Mouse (Mus musculus) Muller cell, postnatal 12 days (primary cell): ENCODE measurements around the gene Rufy4.
"Not testable (repeated sequence)": the region's sequence is repeated elsewhere in the genome, so short reads cannot be mapped to it uniquely, and the experiment has no call there.

Source experiments
- DNase-seq: peaks from one replicate; pipeline ENCODE4 v3.0.0-alpha.2; 2015; ENCODE audit errors: inconsistent ontology term

Rufy4 gene

DNA sequence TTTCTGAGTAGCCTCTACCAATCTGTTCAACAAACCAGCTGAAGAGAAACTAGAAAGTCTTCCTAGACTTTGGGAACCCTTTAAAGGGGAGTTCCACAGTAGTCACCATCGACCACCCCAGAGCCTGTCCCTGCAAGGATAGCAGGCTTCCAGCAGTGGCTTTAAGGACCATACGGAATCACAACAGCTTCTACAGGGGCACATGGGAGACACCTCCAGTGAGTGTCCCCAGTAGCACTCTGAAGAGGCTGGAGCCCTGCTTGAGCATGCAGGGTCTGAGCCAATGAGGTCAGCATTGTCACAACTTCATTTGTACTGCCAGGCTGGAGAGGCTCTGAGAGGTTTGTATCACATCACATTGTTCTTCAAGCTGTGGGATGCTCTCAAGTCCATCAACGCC lies 24.8 kb downstream of the Rufy4 start:
- DNase-seq, result no peak

DNA sequence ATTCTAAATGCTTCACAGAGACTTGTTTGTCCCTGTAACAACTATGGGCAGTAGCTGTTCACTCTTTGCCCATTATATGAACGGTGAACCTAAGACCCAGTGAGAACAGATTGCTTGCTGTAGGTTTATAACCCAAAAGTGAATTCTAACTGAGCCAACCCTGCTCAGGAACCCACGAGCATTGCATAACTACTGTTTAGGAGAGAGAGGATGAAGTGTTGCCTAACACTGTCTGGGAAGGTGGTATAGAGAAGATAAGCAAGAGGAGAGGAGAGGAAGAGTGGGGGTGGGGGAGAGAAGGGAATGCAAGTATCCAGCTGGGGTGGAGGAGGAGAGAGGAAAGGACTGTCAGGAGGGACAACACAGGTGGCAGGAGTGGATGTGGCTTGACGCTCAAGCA lies 25.8 kb downstream of the Rufy4 start:
- no peak for DNase-seq

DNA sequence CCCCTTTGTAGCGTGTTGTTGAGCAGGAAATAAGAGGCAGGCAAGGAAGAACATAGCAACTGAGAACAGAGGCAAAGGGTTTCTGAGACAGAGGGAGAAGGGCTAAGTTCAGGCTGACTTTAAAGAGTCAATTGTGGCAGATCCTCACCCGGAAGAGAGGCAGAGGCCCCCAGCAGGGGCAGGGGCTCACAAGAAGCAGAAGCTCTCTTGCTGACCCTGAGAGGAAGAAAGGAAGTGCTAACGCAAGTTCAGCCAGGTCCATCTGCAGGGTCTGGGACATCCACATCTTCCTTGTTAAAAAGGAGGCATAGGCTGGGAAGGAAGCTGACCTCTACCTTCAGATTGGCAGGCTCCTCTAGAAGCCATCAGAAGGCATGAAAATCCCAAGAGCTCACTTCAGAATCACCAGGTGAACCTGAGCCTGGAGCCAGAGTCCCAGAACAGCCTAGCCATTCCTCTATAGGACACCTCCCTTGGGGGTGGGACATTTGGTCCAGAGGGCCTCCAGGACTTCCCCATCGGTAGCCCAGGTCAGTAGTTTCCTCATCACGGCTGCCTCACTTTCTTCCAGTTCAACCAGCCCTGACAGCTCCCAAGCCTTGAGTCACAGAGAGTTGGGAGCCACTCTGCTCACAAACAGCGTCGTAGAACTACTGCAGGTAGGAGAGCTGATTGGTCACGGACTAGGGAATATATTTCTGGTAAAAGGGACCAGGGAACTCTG lies 28.3 kb downstream of the Rufy4 start, which contains the start of gene Cxcr2:
Cxcr2 (plus strand) TSS at position 529 of the 724 bp plus-strand sequence.
- no peak for DNase-seq

DNA sequence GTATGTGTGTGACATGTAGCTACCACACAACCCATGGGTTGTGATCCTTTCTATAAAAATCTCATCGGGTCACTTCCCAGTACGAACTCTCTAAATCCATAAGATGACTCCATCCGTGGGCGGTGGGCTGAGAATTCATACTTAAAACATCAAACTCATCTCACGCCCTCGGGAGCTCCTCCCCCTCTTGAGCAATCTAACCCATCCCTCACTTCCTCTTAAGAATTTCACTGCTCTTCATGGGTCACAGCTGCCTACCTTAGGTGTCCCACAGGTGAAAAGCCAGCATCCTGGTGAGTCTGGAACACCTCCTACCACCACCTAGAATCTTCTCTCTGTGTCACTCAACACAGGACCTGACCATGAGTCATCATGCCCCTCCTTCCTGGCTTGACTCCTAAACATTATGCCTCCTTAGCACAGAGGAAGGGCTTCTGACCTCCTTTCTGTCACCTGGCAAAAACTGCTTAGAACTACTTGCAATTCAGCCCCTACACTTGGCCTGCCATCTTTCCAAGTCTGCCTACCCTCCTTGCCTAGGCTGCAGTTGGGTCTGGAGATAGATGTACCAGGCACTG lies 30.2 kb downstream of the Rufy4 start:
- DNase-seq, result no peak

DNA sequence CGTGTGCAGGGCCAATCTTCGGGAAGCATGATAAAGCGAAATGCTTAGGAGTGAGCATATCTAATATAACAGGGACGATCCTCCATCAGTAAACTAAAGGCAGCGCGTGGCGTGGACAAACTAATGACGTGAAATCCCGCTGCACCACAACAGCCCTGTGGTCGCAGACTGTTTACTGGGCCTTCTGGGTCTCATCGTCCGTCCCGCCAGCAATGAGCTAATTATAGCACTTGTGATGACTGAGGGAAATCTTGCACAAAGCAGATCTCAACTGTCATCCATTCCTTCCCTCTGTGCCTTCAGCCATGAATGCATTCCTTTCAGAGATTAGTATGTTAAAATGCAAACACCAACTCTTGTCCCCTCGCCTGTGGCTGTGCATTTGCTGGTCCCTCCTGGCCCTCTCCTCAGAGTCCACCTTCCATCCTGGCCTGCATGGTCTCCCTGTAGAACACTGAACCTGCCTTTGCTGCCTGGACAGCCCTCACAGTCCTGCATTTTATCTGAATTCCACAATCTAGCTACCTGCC lies 31.1 kb downstream of the Rufy4 start:
- DNase-seq, result no peak

DNA sequence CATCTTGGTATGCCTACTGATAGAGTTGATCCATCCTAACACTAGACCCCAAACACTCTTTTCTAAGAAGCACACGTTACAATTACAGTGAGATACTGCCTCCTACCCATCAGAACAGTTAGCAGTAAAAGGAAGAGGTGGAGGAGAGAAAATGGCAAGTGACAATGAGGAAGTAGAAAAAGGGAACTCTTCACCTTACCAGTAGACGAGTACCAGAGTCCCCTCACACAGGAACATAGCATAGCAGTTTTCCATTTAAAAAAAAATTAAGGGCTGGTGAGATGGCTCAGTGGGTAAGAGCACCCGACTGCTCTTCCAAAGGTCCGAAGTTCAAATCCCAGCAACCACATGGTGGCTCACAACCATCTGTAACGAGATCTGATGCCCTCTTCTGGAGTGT lies 34.3 kb downstream of the Rufy4 start:
- not testable (repeated sequence) for DNase-seq

DNA sequence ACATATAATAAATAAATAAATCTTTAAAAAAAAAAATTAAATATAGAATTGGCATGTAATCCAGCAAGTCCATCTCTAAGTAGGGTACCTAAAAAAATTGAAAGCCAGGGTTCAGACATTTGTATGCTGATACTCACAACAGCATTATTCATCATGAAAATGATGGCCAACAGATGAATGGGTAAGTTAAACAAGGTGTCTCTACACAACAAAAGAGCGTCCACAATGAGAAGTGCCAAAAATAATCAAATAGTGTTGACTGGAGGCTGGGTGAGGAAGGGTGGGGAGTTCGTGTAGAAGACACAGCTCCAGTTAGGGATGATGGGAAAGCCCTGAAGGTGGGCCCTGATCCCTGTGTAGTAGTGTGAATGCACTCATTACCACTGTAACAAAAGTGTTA lies 34.7 kb downstream of the Rufy4 start:
- DNase-seq, result no peak

DNA sequence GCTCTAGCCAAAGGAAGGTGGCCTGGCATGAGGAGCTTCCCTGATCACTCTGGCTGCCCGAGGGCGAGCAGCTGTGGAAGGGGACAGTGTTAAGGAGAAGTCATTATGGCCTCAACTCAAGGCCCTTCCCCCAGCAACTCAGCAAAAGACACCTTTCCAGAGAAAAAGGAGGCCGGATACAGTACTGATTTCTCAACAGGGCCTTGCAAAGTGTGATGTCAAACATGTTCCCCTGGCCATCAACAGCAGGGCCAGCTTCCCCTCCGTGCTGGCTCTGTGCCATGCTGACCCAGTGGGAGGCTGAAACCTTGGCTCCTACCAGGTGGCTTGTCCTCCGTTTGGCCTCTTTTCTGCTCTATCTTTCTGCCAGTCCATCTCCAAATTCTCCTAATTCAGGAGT lies 41.8 kb downstream of the Rufy4 start:
- no peak for DNase-seq

DNA sequence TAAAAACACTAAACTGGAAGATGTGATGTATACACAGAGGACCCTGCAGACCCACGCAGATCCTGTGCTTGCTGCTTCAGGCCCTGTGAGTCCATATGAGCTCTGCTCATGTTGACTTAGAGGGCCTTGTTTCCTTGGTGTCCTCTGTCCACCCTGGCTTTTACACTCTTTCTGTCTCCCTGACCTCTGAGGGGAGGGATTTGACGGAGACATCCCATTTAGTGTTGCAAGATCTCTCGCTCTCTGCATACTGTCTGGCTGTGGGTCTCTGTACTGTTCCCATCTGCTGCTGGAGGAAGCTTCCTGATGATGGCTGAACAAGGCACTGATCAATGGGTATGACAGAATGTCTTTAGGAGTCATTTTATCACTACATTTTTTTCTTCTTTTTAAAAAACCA lies 44.4 kb downstream of the Rufy4 start:
- no peak for DNase-seq

DNA sequence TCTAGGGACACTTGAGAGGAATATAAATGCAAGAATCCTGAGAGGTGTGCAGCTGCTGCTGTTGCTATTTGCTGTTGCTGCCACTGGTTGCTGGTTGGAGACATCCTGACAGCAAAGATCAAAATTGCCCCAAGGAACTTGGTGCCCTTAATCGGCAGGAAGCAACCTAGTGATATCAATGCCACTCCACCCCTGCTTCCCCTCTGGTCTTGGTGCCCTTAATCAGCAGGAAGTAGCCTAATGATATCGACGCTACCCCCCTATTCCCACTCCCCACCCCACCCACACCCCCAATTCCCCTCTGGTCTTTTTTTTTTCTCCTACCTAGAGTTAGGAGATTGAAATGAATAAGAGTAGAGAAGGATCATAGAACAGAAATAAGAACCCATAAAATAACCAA lies 47.4 kb downstream of the Rufy4 start:
- no peak for DNase-seq

DNA sequence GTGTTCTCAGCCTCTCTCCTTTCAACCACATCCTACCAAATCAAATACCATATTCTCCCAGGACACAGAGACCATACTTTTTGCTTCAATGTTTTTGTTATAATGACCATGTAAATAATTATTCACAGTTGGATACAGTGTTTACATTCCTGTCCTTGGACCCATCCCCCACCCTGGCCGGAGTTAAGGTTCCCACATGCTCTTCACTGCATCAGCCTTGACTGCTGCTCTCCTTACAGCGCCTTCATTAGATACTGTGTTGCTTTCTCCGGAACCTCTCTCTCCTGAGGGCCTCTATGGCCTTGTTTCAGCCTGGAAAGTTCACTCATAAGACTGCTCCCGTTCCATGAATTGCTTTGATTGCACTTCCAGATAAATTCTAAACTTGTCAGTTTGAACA lies 50.4 kb downstream of the Rufy4 start:
- no peak for DNase-seq

DNA sequence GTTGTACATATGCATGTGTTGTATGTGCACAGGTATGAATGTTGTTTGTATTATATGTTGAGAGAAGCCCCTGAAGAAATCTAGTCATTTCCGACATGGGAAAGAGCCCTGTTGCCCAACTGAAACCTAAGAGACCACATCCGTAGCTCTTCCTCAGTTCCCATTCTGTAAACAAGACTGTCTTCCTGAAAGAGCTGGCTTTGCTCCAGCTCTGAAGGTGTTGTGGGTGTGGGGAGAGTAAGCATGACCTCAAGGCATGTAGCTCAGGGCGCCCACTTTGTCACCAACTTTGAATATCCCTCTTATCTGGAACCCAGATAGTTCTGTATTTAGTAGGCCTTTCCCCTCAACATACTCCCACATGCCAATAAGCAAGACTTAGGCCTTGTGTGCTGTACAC lies 53.3 kb downstream of the Rufy4 start:
- no peak for DNase-seq

DNA sequence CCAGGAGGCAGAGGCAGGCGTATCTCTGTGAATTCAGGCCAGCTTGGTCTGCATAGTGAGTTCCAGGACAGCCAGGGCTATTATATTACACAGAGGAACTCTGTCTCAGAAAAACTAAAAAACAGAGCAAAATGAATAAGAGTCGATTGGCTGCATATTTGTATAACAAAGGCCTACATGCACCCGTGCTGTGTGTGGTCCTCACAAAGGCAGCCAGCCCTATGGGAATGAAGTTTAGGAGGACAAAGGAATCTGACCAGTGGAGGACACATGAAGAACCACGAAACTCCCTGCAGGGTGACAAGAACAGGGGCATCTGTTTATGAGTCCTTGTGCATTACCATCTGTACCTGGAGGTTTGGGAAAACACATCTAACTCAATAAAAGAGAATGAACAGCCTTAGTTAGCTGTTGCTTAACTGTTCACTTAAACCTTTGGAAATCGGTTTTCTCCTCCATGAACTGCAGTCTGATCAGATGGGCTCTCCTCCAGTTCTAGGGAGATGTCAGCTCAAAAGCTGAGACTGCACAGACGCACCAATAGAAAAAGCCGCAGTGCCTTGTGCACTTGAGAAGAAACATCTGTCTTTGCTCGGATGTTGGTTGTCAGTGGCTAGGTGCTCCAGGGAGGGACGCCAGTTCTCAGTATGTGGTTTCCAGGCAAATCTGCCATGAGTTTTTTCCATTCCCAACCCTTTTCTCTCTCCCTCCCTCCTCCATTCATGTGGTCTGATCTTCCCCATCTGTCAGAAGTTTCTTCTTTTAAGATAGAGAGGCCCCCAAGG lies 54.5 kb downstream of the Rufy4 start:
- DNase-seq, result no peak

DNA sequence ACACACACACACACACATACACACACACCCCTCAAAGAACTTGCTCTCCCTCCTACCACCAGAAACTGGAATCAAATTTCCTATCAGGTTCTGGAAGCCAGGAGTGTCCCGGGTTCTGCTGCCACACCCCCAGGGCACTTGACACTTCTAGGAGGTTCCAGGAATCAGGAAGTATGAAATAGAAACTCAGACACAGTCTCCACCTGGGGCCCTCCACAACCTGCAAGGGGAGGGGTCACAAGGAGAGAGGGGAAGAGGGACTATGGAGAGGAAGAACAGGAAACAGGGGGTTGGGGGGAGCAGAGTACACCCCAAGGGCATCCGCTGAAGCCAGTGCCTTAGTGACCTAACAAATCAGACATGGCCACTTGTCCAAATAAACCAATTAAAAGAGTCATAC lies 56.1 kb downstream of the Rufy4 start:
- DNase-seq, result no peak

DNA sequence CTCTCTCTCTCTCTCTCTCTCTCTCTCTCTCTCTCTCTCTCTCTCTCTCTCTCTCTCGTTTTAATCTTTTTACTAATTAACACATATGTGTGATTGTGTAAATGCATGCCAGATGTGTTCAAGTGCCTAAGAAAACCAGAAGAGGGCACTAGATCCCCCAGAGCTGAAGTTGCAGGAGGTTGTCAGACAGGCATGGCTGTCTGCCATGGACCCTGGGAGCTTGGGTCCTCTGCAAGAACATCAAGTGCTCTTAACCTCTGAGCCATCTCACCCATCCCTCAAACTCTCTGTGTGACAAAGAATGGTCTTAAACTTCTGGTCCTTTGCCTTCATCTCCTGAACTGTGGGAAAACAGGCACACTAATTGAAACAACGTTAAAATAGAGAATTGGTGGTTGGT lies 57.7 kb downstream of the Rufy4 start:
- DNase-seq, result no peak

DNA sequence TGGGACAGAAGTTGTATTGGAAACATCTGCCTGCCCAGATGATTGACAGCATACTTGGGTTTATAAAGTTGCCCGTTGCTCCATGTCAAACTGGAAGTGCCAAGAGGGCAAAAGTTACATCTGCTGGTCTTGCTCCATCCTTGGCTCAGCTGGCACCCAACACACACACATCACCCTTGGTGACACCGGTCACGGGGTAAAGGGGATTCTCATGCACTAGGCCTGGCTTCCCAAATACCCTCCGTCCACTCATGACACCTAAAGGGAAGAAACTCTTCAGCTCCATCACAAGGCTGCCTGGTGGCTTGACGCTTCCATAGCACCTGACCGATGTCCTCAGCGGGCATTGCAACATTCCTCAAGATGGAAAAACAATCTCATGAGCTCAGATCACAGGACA lies 65.1 kb downstream of the Rufy4 start:
- no peak for DNase-seq

DNA sequence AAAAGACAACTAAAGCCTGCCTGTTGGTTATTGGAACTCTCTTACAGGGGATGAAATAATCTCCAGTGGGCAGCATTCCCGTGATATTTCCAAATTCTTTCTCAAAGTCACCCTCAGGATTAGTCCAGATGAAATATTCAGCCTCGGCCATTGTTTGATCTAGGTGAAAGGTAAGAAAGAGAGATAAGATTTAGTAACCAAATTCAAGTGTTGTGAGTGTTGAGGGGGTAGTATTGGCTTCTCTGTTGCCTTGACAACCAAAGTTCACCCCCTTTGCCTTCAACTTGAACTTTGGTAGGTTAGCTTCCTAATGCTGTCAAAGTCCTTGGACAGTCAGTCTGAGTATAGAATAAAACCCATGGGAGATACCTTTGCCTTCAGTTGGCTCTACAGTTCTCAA lies 67.4 kb downstream of the Rufy4 start:
- no peak for DNase-seq

DNA sequence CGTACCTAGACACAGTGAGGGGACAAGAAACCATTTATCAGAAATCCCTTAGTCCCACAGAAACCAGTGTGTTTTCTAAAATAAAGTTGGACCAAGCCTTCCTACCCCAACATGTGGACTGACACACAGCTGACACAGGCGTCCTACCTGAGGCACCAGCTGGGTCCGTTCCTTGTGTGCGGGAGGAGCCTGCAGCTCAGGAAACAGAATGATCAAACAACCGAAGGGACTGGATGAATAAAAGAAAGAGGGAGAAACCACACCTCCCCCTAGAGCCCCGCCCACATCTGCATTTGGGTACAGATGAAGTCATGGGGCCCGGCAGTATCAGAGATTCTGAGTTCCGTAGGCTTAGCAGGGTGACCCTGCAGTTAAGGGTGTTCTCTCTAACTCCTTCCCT lies 69.1 kb downstream of the Rufy4 start, which contains the start of gene Cxcr1:
Cxcr1 (minus strand) TSS at position 187 of the 400 bp plus-strand sequence.
- no peak for DNase-seq

DNA sequence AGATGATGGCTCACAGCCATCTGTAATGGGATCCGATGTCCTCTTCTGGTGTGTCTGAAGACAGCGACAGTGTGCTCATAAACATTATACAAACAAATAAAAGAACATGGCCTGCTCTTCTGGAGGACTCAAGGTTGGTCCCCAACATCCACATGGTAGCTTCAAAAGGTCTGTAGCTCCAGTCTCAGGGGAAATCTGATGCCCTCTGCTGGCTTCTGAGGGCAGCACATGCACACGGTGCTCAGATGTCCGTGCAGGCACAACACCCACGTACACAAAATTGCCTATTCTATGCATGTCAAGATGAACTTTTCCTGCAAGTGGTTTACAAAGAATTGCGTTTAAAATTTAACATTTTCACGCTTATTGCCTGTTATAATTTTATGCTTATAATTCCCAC lies 70.6 kb downstream of the Rufy4 start:
- DNase-seq, result no peak

DNA sequence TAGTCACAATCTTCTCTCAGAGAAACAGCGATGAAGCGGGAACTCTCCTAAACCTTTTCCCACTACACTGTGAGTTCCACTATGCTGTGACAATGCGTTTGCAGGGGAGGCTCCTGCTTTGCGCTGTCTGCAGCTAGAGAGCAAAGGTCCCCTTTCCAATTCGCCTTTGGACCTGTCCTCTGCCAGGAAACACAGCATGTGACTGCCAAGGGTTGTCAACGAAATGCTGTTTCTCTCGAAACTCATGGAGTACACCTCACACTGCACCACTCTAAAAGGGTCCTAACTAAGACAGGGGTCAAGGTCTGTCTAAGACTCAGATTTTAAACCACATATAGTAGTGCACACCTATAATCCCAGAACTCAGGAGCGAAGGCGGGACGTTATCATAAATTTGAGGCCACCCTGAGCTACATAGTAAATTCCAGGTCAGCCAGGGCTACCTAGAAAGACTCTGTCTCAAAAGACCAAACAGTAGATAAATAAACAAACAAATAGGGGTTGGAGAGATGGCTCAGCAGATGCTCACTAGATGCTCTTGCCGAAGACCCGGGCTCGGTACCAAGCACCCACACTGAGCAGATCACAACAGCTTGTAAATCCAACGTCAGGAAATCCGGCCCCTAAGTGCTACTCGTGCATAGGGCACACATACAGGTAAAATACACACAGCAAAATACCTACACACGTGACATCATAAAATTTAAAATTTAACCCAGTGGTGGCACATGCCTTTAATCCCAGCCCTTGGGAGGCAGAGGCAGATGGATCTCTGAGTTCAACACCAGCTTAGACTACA lies 71.5 kb downstream of the Rufy4 start:
- no peak for DNase-seq
